Mouse (Mus musculus) E14TG2a.4 (cell line): ENCODE data around the gene Igsf21.

ENCODE experiments used
- CTCF ChIP-seq: conservative IDR thresholded peaks from 2 replicates; pipeline ENCODE4 v1.5.1; 2014; ENCODE audit warnings: low read length
- NANOG ChIP-seq: IDR thresholded peaks from 2 replicates; pipeline ENCODE4 v1.6.1; 2014; ENCODE audit warnings: borderline replicate concordance, low read length, mixed read lengths
- POU5F1 ChIP-seq: IDR thresholded peaks from 2 replicates; pipeline ENCODE4 v1.6.1; 2014; ENCODE audit warnings: low read length, borderline replicate concordance

DNA sequence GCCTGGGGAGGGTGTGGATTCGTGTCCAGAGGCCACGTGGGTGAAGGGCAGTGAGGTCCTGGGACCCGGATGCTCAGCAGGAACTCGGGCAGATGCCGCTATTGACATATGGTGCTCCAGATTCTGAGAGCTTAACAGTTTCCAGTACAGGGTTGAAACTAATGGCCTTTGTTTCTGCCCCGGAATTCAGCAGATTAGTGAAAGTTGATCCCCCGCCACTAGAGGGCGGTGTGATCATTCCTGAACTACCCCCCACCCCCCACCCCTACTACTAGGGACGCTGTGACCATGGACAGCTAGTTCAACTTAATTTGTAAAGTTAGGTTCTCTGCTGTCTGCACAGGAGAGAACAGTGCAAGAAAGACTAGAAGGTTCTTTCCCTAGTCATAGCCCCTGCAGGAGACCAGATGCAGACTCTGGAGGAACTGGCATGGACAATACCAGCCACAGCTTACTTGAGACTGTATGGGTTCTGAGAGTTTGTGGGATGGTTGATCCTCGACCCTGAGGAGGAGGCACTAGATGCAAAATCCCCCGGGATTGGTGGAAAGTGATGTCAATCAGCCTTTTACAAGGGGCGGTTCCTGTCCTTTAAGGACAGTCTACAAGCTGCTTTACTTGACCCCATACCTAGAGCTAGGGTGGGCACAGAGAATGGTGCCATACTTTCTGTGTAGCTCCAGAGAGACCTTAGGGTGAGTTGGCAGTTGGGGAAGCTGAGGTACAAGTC, 157.7 kb downstream of the Igsf21 start:
- TF ChIP-seq CTCF, result peak; percentile 68
- TF ChIP-seq NANOG, result no peak
- TF ChIP-seq POU5F1, result no peak
